Mouse (Mus musculus) monocyte, adult 5-6 weeks (primary cell): Measurements from ENCODE around the gene Upk1a. TPM values are rescaled to one million over a fixed set of nuclear protein-coding genes. Genes with fewer than 3 reads are reported as not detected.

Experiments
- ATAC-seq: fragments of 153-309, 156-312 bp; replicated peaks from 2 replicates; pipeline ENCODE4 v1.8.0; 2017; ENCODE audit warnings: mild to moderate bottlenecking; ENCODE audit not compliant: low TSS enrichment, insufficient number of reproducible peaks, severe bottlenecking, poor library complexity, low FRiP score
- total RNA-seq: library from RNA; stranded (forward); fragments of 200-1000, 200-491, 200-594 nt; gene quantifications from 3 replicates; pipeline ENCODE4 v1.2.3, GENCODE M21; 2017

The Upk1a gene
- total RNA-seq, 1 experiment from 2014 or later: not detected

DNA sequence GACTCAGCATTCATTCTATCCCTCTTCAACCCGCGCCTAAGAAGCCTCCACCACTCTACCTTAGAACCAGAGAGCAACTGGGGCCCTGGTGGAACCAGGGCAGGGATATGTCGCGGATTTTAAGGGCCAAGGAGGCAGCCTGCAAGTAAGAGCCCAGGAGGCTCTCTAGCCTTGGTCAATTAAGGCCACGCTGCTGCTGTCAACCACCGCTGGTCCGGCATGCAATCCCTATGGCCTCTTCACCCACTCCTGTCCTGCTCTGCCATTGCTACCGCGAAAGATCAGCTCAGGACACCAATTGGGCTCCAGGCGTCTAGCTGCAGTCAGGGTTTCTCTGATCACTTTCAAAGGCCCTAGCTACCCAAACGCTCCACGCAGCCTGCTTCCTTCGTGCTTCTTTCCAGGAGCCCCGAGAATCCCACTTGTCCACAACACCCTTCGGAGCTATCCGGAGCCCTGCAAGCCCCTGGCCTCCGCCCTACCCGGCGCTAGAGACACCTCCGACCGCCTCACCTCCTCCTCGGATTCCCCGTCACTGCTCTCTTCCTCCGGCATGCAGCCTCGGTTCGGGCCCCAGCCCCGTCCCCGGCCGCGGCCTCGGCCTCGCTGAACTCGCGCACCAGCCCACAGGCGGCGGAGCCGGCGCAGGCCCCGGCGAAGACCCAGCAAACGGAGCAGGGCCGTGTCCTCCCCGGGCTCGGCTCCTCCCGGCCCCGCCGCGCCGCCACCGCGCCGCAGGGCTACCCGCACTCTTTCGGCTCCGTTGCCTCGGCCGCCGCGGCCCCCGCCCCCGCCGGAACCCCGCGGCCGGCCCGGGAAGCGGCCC is 24.6 kb downstream of the Upk1a start:
- ATAC-seq: no peak

DNA sequence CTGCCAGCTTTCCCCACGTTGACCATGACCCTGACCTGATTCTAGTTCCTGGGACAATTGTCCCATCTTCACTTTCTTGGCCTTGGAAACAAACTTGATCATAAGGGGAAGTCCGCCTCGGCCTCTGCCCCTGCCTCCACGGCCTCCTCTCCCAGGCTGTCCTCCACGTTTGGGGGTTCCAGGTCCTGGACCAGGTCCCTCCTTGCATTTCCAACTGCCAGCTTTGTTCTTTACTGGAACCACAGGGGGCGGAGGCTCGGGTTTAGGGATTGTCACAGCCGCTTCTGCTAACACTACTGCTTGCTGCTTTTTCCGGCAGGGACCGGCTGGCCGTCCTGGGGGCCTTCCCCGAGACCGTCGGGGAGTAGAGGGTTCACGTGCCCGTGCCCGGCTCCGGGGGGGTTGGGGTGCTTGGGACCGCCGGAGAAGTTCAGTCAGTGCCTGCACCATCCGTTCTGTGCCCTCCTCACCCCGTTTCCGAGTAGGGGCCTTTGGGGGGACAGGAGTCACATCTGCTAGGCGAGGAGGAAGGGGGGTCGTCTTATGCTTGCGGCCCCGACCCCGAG is 26.1 kb downstream of the Upk1a start:
- no peak for ATAC-seq

DNA sequence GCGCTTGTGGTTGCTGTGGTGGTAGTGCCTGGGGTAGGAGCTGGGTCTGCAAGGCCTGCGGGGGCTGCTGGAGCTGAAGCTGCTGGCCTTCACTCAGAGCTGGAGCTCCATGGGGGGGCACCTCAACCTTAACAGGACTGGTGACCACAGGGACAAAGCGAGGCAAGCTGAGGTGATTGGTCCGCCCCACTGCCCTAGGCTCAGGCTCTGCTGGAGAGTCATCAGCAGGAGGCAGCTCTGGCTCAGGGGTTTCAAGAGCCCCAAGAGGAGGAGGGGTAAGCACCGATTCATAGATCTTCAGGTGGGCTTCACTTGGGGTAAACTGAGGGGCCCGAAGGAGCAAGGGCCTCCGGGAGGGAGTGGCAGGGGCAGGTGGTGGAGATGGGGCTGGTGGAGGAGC is 27.5 kb downstream of the Upk1a start:
- no peak for ATAC-seq

GRCm38 (mm10) chr7:30584339-30584738 is 28.3 kb downstream of the Upk1a start:
- ATAC-seq: no peak

- ATAC-seq: no peak
These were observed 31.1 kb downstream of the Upk1a start for GRCm38 (mm10) chr7:30581547-30581946.

- no peak for ATAC-seq
These were observed 32.7 kb downstream of the Upk1a start for GRCm38 (mm10) chr7:30579950-30580349.

DNA sequence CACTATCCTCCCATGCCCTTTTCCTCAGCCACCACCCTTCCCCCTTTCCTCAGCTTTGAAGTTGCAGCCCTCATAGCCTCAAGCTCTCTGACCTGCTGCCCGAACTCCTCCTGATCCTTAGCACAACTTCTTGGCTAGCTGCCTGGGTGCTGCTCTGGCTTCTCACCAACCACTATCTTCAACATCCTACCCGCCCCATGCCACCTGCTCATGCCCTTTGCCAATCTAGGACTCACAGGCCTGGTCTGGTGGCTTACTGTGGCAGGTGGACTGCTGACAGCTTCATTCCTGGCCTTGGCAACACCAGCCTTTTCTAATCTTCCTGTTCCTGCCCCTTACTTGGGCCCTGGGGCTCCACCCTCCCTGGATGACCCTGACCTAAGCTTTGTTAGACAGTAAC is 39.7 kb downstream of the Upk1a start:
- no peak for ATAC-seq

GRCm38 (mm10) chr7:30572389-30572788 is 40.3 kb downstream of the Upk1a start:
- no peak for ATAC-seq

GRCm38 (mm10) chr7:30567555-30567954 is 45.1 kb downstream of the Upk1a start:
- ATAC-seq: no peak

GRCm38 (mm10) chr7:30566033-30566432 is 46.6 kb downstream of the Upk1a start:
- ATAC-seq: no peak

DNA sequence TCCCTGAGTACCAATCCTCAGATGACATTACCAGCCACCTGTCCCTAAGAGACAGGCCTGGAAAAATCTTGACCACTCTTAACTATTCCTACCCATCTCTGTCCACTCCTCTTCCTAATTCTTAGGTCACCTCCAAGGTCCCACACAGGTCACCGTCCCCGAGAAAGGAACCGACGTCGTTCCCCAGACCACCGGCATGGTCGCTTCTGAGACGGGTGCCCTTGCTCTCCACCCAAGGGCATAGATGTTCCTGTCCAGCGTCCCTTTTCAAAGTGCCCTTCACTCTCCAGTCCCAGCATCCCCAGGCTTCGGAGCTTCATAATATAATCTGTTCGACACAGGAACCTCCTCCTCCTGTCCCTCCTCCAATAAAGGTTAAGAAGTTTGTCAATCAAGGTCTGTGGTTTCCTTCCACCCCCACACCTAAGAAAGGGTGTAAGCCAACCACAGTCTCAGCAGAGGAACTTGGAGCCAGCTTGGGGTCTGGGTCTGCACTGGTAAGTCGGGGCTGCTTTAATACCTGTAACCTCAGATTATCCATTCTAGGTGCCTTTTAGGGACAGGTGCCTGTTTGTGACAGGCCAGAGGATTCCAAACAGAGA is 47.6 kb downstream of the Upk1a start, which contains the start of gene Igflr1:
Gene Igflr1, plus strand, starts transcription at position 458 of the 602 bp plus-strand sequence.
- no peak for ATAC-seq

DNA sequence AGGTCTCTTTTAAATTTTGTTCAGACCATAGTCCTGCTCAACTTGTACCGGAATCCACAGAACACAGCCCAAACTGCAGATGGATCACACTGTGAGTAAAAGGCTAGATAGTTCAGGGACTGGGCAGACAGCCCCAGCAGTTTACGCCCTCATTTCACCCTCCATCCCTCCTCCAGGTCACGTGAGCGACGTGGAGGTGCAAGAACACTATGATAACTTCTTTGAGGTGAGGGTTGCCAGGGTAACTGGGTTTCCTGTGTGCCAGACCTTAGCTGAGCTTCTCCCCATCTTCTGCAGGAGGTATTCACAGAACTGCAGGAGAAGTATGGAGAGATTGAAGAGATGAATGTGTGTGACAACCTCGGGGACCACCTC is 48.8 kb downstream of the Upk1a start:
- ATAC-seq: no peak

DNA sequence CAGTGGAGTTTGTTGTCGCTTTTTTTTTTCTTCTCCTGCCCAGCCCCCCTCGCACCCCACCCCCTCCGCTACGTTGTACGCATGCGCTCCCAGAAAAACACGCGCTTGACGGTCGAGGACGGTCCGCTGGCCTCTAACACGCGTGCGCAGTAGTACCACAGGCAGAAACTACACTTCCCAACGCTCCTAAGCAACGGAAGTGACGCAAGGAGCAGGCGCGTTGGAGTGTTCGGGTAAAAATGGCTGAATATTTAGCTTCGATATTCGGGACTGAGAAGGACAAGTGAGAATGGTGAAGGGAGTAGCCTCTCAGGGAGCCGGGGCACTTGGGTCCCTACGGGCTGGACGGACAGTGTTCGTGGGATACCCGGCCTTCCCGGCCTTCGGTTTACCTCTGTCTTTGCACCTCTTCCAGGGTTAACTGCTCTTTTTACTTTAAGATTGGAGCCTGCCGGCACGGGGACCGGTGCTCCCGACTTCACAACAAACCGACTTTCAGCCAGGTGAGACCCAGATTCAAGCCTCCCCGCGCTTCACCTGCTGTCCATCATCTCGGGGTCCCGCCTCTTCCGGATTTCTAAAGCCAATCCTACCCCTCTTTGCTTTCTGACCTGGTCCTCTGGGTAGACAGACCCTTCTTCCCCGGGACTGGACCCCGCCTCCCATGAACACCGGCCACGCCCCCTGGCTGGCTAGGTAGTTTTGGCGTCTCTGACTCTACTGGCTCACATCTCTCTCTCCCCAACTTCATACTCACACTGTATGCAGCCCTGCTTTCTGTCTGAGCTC is 49.3 kb downstream of the Upk1a start, which contains the start of the genes U2af1l4, Gm49396 and Psenen:
Gene U2af1l4, plus strand, starts transcription at position 185 of the 789 bp plus-strand sequence.
Gene Gm49396, plus strand, starts transcription at position 228 of the 789 bp plus-strand sequence.
Gene Psenen, minus strand, starts transcription at position 511 of the 789 bp plus-strand sequence.
- ATAC-seq: peak; percentile 76

DNA sequence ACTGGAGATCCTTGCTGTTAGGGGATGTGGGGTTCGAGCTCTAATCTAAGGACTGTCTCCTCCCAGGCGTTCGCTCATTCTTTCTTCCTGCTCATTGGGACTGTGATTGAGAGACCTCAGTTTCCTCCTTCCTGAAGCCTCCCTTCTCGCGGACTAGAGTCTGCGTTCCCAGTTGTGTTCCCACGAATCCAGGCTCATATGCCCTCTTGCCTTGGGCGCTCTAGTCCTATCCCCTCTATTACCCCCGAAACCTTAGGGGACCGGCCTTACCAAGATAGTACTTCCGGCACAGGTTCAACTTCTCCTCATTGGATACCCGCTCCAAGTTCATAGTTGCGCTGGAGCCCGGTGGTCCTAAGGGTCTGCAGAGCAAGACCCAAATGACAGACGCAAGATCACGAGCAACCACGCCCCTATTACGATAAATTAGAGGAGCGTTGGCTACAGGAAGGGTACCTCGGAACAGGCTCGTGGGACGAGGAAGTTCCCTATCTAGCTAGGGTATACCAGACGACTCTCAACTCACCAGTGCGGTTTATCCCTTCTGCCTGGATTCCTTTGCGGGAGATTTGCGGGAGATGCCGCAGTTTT is 50.0 kb downstream of the Upk1a start:
- ATAC-seq: no peak

GRCm38 (mm10) chr7:30560296-30560695 is 52.4 kb downstream of the Upk1a start:
- no peak for ATAC-seq

- ATAC-seq: peak; percentile 77
These were observed 53.1 kb downstream of the Upk1a start, which contains the start of gene Lin37 for GRCm38 (mm10) chr7:30559443-30559954. Lin37 (minus strand) TSS chr7:30559838.

DNA sequence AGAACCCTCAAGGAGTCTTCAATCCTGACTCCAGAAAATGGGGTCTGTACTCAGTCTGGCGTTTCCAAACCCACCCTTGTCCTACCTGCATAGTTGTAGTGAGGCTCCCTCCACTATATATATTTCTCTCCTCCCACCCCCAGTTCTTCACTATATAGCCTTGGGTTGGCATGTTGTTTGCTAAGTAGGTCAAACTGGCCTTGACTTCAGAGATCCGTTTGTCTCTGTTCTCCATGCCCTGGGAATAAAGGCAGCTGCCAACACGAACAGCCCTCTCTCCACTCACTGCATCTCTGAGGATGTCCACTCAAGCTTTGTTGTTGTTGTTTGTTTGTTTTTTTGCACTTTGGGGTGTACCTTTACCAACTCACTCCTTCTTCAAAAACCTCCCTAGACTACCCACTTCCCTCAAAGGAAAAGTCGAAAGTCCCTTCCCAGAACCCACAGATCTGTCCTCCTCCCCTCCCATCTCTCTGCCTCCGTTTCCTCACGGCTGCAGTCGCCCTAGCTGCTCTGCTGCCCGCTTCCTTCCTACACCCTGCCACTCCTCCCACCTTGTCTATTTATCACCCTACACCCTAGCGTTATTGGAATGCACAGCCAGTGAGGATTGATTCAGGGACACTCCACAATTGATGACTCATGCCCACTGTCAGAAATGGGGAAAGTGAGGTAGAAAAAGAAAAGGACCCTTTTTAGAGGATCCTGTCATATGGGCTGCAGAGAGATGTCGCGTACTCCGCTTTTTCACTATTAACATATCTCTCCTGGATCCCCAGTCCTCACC is 53.8 kb downstream of the Upk1a start:
- no peak for ATAC-seq
